Mouse (Mus musculus): ENCODE results near the gene Ccl8.

The Ccl8 gene

DNA sequence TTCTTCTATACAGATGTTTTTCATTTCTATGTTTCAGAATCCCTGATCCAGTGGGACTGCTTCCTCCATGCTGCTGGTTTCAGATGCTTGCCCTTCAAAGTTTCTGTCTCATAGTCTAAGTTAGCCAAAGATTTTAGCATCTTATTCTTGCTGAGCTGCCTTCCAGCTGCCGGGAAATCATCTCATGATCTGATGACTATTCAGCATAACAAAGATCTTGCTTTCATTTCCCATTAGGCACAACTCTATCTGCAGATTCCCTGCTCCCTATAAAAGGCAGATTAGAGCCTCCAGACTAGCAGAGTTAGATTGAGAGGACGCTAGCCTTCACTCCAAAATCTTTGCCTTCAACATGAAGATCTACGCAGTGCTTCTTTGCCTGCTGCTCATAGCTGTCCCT is at the start of gene Ccl8:
Ccl8 (plus strand) TSS at position 301 of the 400 bp plus-strand sequence.
- DNase-seq = no peak

DNA sequence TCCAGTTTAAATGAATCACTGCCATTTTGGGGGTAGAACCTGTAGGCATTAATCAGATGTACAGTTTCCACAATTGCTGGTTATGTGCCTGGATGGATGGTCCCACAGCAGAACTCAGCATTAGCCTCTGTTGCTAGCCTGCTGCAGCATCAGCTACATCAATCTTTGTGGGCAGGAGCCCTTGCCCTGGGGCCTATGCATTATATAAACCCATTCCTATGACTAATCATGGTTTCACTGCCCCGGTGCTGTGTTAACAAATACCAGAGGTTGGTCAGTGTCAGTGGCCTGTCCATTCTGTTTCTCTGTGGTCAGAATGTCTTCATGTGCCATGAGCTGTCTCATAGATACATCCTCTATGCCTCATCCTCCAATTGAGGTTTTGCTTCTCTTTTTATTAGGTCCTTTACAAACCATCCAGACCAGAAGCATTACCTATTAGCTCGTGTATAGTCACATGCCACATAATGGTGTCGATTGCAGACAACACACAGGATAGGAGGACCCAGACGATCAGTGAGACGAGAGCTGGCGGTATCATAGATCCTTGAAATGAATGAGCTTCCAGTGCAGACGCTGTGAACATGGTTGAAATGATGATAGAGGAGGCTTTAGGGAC is 47.9 kb upstream of the Ccl8 start:
- no peak for DNase-seq

GRCm38 (mm10) chr11:82071076-82071475 is 43.9 kb upstream of the Ccl8 start:
- DNase-seq = no peak

GRCm38 (mm10) chr11:82072374-82072773 is 42.6 kb upstream of the Ccl8 start:
- no peak for DNase-seq

- no peak for DNase-seq
These were observed 42.0 kb upstream of the Ccl8 start for GRCm38 (mm10) chr11:82072984-82073383.

DNA sequence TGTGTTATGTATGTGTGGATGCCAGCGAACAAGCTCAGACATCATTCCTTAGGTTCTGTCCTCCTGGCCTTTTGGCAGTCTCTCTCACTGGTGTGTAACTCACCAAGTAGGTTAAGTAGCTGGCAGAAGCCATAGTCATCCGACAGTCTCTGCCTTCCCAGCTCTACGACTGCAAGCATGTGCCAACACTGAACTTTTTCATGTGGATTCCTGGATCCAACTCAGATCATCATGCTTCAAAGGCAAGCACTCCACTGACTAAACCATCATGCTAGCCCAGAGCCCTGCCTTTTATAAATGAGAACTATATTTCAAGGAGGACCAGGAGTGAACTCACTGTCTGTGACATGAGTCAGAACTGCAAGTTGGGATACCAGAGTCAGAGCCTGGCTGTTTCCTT is 41.3 kb upstream of the Ccl8 start:
- no peak for DNase-seq

GRCm38 (mm10) chr11:82077031-82077430 is 38.0 kb upstream of the Ccl8 start:
- no peak for DNase-seq

DNA sequence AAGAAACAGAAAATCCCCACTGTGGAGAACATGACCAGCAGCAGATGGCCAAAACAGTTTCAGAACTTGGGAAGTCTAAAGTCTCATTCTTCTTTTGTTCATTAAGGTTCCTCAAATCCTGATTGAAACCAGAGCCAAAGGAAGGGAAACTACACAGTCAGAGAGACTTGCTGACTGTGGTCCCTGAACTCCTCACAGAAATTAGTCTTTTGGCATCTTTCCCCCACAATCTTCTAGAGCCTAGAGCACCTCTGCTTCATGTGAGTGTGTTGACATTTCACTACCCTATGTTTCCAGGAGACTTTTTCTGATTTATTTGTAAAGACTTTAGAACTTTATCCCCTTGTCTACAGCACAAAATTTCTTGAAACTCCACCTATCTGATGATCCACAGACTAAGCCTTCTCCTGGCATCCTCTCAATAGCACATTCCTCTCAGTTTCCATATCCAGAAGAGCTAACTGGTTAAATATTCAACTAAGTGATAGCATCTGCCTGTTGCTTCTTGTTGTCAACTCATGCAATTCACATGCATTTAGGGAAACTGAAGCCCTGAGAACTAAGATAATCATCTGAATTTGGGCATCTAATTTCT is 36.8 kb upstream of the Ccl8 start:
- DNase-seq = no peak

DNA sequence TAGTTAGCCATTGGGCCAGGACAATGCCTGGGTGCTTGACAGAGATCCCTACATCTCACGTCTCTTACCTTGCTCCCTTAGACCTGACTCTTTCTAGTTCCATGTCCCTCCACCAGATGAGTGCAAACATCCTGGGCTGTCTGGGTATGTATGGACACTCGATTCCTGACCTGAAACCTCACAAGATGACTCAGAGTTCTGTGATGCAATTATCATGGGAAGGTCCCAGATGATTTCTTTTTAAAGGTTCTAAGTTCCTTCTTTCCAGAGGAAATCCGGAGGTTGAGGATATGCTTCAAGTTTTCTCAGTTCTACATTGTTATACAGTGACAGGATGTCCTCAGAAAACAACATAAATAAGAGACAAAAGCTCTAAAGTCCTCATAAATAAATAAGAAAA is 34.1 kb upstream of the Ccl8 start:
- no peak for DNase-seq

GRCm38 (mm10) chr11:82084360-82084759 is 30.6 kb upstream of the Ccl8 start:
- DNase-seq = no peak

DNA sequence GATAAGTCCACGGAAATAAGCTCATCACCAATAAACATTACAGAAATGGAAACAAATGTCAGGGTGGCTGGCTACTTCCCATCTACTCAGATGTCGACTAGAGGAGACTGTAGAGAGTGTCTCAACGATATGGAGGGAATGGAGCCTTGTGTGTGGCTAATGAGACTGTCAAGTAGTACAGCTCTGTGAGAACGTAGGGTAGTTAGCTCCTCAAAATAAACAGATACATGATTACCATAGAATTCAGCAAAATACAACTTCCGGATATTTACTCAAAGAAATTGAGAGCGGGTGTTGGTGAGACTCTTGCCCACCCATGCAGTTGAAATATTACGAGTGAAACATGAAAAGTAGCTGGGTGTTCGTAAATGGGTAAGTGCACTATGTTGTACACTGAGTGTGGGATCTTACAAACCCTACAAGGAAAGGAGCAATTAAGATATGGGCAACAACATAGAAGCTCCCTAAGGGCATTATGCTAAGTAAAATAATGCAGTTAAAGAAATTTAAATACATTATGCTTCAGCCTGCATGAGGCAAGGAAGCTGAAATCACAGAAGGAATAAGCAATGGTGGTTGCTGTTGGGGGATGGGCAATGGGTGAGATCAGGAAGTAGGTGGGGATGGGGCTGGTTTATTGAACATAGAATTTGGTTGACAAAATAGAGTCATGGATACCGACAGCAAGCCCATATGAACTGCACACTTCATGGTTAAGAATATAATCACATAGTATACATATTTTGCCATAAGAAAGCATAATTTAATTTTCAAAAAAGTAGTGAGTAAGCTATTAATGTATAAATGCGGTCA is 15.3 kb upstream of the Ccl8 start:
- DNase-seq = no peak

DNA sequence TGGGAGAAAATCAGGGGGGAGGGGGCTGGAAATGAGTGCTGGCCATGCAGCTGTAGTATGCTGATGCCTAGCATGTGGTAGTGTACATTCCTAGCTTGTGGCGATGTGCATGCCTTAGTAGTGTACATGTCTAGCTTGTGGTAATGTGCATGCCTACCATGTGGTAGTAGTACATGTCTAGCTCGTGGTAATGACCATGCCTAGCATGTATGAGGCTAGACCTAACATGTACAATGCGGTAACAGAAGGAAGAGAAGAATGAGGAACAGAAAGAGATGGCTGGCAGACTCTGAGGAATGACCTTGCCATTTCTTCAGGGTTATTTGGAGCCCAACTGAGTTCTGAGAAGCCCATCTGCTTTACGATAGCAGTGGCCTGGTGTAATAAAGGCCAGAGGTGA is 13.9 kb upstream of the Ccl8 start:
- DNase-seq = no peak

GRCm38 (mm10) chr11:82101529-82101928 is 13.5 kb upstream of the Ccl8 start, which contains the start of gene Ccl12:
Gene Ccl12, plus strand, starts transcription at chr11:82101845.
- DNase-seq = no peak

DNA sequence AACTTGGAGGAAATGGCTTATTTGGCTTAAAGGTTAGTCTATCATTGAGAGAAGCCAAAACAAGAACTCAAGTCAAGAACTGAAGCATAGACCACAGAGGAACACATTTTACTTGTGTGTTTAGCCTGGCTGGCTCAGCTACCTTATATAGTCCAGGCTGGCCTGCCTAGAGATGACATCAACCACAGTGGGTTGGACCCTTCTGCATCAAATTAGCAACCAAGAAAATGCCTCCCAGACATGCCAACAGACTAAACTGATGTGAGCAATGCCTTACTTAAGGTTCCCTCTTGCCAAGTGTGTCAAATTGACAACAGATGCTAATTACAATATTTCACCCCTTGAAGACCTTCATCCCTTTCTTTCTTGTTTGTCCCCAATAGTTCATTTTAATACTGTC is 5.4 kb upstream of the Ccl8 start:
- no peak for DNase-seq

- DNase-seq = no peak
These were observed 4.4 kb upstream of the Ccl8 start for GRCm38 (mm10) chr11:82110372-82111248.

GRCm38 (mm10) chr11:82116041-82116440 is 1.1 kb downstream of the Ccl8 start:
- no peak for DNase-seq

GRCm38 (mm10) chr11:82132977-82133376 is 18.0 kb downstream of the Ccl8 start:
- DNase-seq = no peak

DNA sequence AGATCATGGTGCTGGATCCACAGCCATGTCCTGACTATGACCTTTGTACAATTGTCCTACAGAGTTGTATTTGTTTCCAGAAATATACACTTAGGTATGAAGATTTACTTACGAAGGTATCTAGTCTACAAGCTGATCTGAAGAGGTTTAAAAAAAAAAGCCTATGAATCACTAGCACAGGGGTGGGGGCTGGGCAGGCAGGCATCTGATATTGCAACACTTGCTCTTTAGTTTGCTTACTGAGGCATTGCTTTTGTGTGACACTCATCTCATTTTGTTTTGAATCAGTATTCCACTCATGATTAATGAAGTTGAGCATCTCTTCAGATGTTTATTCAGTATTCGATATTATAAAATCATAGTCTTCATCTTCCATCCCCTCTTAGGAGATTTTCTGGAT is 21.2 kb downstream of the Ccl8 start:
- no peak for DNase-seq

GRCm38 (mm10) chr11:82139492-82140094 is 24.6 kb downstream of the Ccl8 start:
- DNase-seq = no peak

DNA sequence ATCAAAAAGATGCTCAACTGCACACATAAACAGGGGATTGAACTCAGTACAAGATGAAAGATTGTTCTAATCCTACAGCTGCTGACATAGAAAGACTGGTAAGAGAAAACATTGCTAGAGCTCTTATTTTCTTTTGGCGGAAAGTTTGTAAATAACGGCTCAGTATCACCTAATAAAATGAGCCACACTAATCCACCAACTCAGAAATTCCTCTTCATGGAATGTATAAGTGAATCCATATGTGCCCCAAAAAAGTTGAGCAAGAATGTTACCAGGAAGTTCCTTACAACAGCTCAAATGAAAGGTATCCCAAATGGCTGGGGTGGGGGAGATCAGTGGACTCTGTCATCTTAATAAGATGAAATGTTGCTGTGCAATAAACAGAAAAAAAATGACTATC is 44.1 kb downstream of the Ccl8 start:
- no peak for DNase-seq

GRCm38 (mm10) chr11:82163285-82163684 is 48.3 kb downstream of the Ccl8 start:
- no peak for DNase-seq

Measured in kidney, postnatal 25 days (tissue).